Mouse (Mus musculus) hindbrain, embryonic 10.5 days (tissue): ENCODE data around the gene Lsamp. TPM values are rescaled to one million over a fixed set of nuclear protein-coding genes. Genes with fewer than 3 reads are reported as not detected.

Experiments used
- DNase-seq: peaks from one replicate; pipeline ENCODE4 v3.0.0-alpha.2; 2017; ENCODE audit warnings: low spot score
- H3K27ac ChIP-seq: fragments of 300-500 bp; sonication (generic); 2 replicates; pipeline ENCODE4 v1.5.1; 2016; ENCODE audit warnings: mild to moderate bottlenecking, moderate library complexity
- H3K27me3 ChIP-seq: fragments of 300-500 bp; sonication (generic); 2 replicates; pipeline ENCODE4 v1.6.1; 2016; ENCODE audit warnings: mild to moderate bottlenecking; ENCODE audit not compliant: poor library complexity, insufficient read depth, severe bottlenecking
- H3K36me3 ChIP-seq: fragments of 300-500 bp; sonication (generic); 2 replicates; pipeline ENCODE4 v1.6.1; 2016; ENCODE audit warnings: mild to moderate bottlenecking, moderate library complexity
- H3K4me1 ChIP-seq: fragments of 300-500 bp; sonication (generic); replicated peaks from 2 replicates; pipeline ENCODE4 v1.6.1; 2016; ENCODE audit warnings: mild to moderate bottlenecking
- H3K4me3 ChIP-seq: fragments of 300-500 bp; sonication (generic); 2 replicates; pipeline ENCODE4 v1.5.1; 2016; ENCODE audit warnings: mild to moderate bottlenecking, moderate library complexity
- H3K9me3 ChIP-seq: fragments of 300-500 bp; sonication (generic); 2 replicates; pipeline ENCODE4 v1.6.1; 2016; ENCODE audit warnings: mild to moderate bottlenecking, moderate library complexity
- WGBS: fragments of 180-500 bp; shearing (Covaris S2); methylation state at CpG from one replicate; pipeline ENCODE4 v1.1.7; 2016; 5-methylcytosine and 5-hydroxymethylcytosine counted together
- polyA plus RNA-seq: library from polyadenylated mRNA; unstranded; fragments of >200 nt; fragmentation: Nextera tagmentation; extraction: Ambion mirVana; gene quantifications from 2 replicates; pipeline ENCODE4 v1.2.1, GENCODE M21; 2016

The Lsamp gene
- polyA plus RNA-seq, 1 experiment from 2014 or later = 17.2 TPM

- no peak for DNase-seq
- no peaks in the 10 kb centered on the region for H3K27me3 ChIP-seq
- 92% methylated on average over 9 of the region's 9 CpGs for WGBS
- H3K9me3 ChIP-seq = no peaks in the 10 kb centered on the region
- H3K27ac ChIP-seq = no peak overlapping the region
- no peak overlapping the region for H3K4me3 ChIP-seq
- 0 out of 2 replicates have a peak, but pooled peaks cover 3% of the 10 kb centered on the region for H3K4me1 ChIP-seq
- no peaks in the 10 kb centered on the region for H3K36me3 ChIP-seq
Observed at GRCm38 (mm10) chr16:42016791-42017643, 2032.9 kb downstream of the Lsamp start.

GRCm38 (mm10) chr16:42022566-42022965 lies 2038.4 kb downstream of the Lsamp start:
- Histone ChIP-seq H3K36me3 (no peaks in the 10 kb centered on the region), H3K27ac (no peak overlapping the region), H3K27me3 (no peaks in the 10 kb centered on the region), H3K9me3 (no peaks in the 10 kb centered on the region), H3K4me1 (no peaks in the 10 kb centered on the region), H3K4me3 (no peak overlapping the region)
- no peak for DNase-seq
- 43% methylated on average over 1 of the region's 1 CpGs for WGBS

- DNase-seq = no peak
- WGBS = 81% methylated on average over 2 of the region's 2 CpGs
- Histone ChIP-seq H3K4me1 (no peaks in the 10 kb centered on the region), H3K27ac (no peak overlapping the region), H3K9me3 (no peaks in the 10 kb centered on the region), H3K36me3 (no peaks in the 10 kb centered on the region), H3K27me3 (no peaks in the 10 kb centered on the region), H3K4me3 (no peak overlapping the region)
Observed at GRCm38 (mm10) chr16:42032030-42032429, 2047.9 kb downstream of the Lsamp start.

- DNase-seq = no peak
- Histone ChIP-seq H3K9me3 (no peaks in the 10 kb centered on the region), H3K4me3 (no peak overlapping the region), H3K27ac (no peak overlapping the region), H3K36me3 (no peaks in the 10 kb centered on the region), H3K4me1 (no peaks in the 10 kb centered on the region), H3K27me3 (no peaks in the 10 kb centered on the region)
- WGBS = 89% methylated on average over 2 of the region's 2 CpGs
Observed at GRCm38 (mm10) chr16:42033449-42033848, 2049.3 kb downstream of the Lsamp start.

- H3K9me3 ChIP-seq = no peaks in the 10 kb centered on the region
Observed at GRCm38 (mm10) chr16:42048138-42048537, 2064.0 kb downstream of the Lsamp start.

GRCm38 (mm10) chr16:42059927-42060326 lies 2075.8 kb downstream of the Lsamp start:
- WGBS = 81% methylated on average over 3 of the region's 3 CpGs
- Histone ChIP-seq H3K27ac (no peak overlapping the region), H3K4me1 (no peaks in the 10 kb centered on the region), H3K9me3 (no peaks in the 10 kb centered on the region), H3K4me3 (no peak overlapping the region), H3K27me3 (no peaks in the 10 kb centered on the region), H3K36me3 (no peaks in the 10 kb centered on the region)
- no peak for DNase-seq

More at GRCm38 (mm10) chr16:42048138-42048537, 2064.0 kb downstream of the Lsamp start:
- no peaks in the 10 kb centered on the region for H3K36me3 ChIP-seq
- H3K27ac ChIP-seq = no peak overlapping the region
- no peak for DNase-seq
- H3K4me1 ChIP-seq = no peaks in the 10 kb centered on the region
- no peaks in the 10 kb centered on the region for H3K27me3 ChIP-seq
- H3K4me3 ChIP-seq = no peak overlapping the region

- Histone ChIP-seq H3K27me3 (no peaks in the 10 kb centered on the region), H3K4me3 (no peak overlapping the region), H3K27ac (no peak overlapping the region), H3K36me3 (no peaks in the 10 kb centered on the region), H3K4me1 (no peaks in the 10 kb centered on the region), H3K9me3 (no peaks in the 10 kb centered on the region)
- no peak for DNase-seq
- WGBS = 81% methylated on average over 3 of the region's 3 CpGs
Observed at GRCm38 (mm10) chr16:42074325-42074724, 2090.2 kb downstream of the Lsamp start.

- H3K4me3 ChIP-seq = no peak overlapping the region
- no peaks in the 10 kb centered on the region for H3K9me3 ChIP-seq
- no peak overlapping the region for H3K27ac ChIP-seq
- no peaks in the 10 kb centered on the region for H3K4me1 ChIP-seq
- WGBS = 84% methylated on average over 4 of the region's 4 CpGs
- DNase-seq = no peak
- no peaks in the 10 kb centered on the region for H3K36me3 ChIP-seq
- no peaks in the 10 kb centered on the region for H3K27me3 ChIP-seq
Observed at GRCm38 (mm10) chr16:42079573-42079972, 2095.4 kb downstream of the Lsamp start.

- 73% methylated on average over 2 of the region's 2 CpGs for WGBS
Observed at GRCm38 (mm10) chr16:42081611-42082010, 2097.4 kb downstream of the Lsamp start.

GRCm38 (mm10) chr16:42097510-42097909 lies 2113.3 kb downstream of the Lsamp start:
- no peak overlapping the region for H3K4me3 ChIP-seq
- DNase-seq = no peak
- no peaks in the 10 kb centered on the region for H3K9me3 ChIP-seq
- H3K4me1 ChIP-seq = no peaks in the 10 kb centered on the region
- WGBS = 94% methylated on average over 1 of the region's 1 CpGs
- no peaks in the 10 kb centered on the region for H3K36me3 ChIP-seq
- no peak overlapping the region for H3K27ac ChIP-seq
- H3K27me3 ChIP-seq = no peaks in the 10 kb centered on the region

More at GRCm38 (mm10) chr16:42081611-42082010, 2097.4 kb downstream of the Lsamp start:
- no peaks in the 10 kb centered on the region for H3K36me3 ChIP-seq
- no peak overlapping the region for H3K4me3 ChIP-seq
- DNase-seq = no peak
- no peak overlapping the region for H3K27ac ChIP-seq
- H3K4me1 ChIP-seq = no peaks in the 10 kb centered on the region
- H3K27me3 ChIP-seq = no peaks in the 10 kb centered on the region
- H3K9me3 ChIP-seq = no peaks in the 10 kb centered on the region

GRCm38 (mm10) chr16:42102186-42102585 lies 2118.0 kb downstream of the Lsamp start:
- H3K9me3 ChIP-seq = no peaks in the 10 kb centered on the region
- no peak overlapping the region for H3K4me3 ChIP-seq
- no peak for DNase-seq
- H3K27me3 ChIP-seq = no peaks in the 10 kb centered on the region
- H3K36me3 ChIP-seq = no peaks in the 10 kb centered on the region
- no peaks in the 10 kb centered on the region for H3K4me1 ChIP-seq
- H3K27ac ChIP-seq = no peak overlapping the region
- WGBS = 66% methylated on average over 2 of the region's 2 CpGs

- Histone ChIP-seq H3K9me3 (no peaks in the 10 kb centered on the region), H3K27ac (no peak overlapping the region), H3K36me3 (no peaks in the 10 kb centered on the region), H3K4me3 (no peak overlapping the region), H3K27me3 (no peaks in the 10 kb centered on the region), H3K4me1 (no peaks in the 10 kb centered on the region)
- DNase-seq = no peak
- WGBS = 85% methylated on average over 8 of the region's 8 CpGs
Observed at GRCm38 (mm10) chr16:42102635-42103034, 2118.5 kb downstream of the Lsamp start.

- no peak for DNase-seq
- H3K4me3 ChIP-seq = no peak overlapping the region
- H3K36me3 ChIP-seq = no peaks in the 10 kb centered on the region
- H3K27me3 ChIP-seq = no peaks in the 10 kb centered on the region
- H3K9me3 ChIP-seq = no peaks in the 10 kb centered on the region
- H3K27ac ChIP-seq = no peak overlapping the region
- WGBS = 98% methylated on average over 1 of the region's 1 CpGs
- H3K4me1 ChIP-seq = no peaks in the 10 kb centered on the region
Observed at GRCm38 (mm10) chr16:42112251-42112650, 2128.1 kb downstream of the Lsamp start.
